Comparison of ENCODE assay signal across 18 mouse cellular contexts in genomic region chr5:149702770-149703169, GRCm38 (mm10). TPM values are rescaled to one million over a fixed set of nuclear protein-coding genes. Genes with fewer than 3 reads are reported as not detected.
DNase-seq lines count a peak whose midpoint lies in the region; ATAC-seq and TF ChIP-seq lines count a peak whose summit lies in the region.
"Had no signal": no experiment of that assay in that cellular context is flagged by ENCODE, and none has a peak within 500 bp of the region (broad histone marks: within the 10 kb centered on the region; RNA-seq: fewer than 3 reads in every experiment).

No protein-coding gene starts in this region.

- peaks cover 13% of the 10 kb centered on the region for H3K9me3 ChIP-seq in heart, embryonic 12.5 days (replicated peaks)
- H3K9me3 ChIP-seq in lung, embryonic 14.5 days (ENCODE audit: low read depth, low read length) = no peaks in the 10 kb centered on the region
- peaks cover 7% of the 10 kb centered on the region for H3K9me3 ChIP-seq in G1E (replicated peaks)
- H3K9me3 ChIP-seq: embryonic facial prominence, embryonic 13.5 days; stomach, embryonic 15.5 days had no signal

- no peak overlapping the region for H3K4me3 ChIP-seq in heart, adult 2 months
- H3K4me3 ChIP-seq in heart, embryonic 12.5 days = no peak overlapping the region
- H3K4me3 ChIP-seq in lung, embryonic 14.5 days (ENCODE audit: low read depth, low read length) = no peak overlapping the region
- H3K4me3 ChIP-seq in G1E (ENCODE audit: low read depth, low read length) = no peak overlapping the region
- H3K4me3 ChIP-seq: embryonic facial prominence, embryonic 13.5 days; forebrain, embryonic 12.5 days; heart, embryonic 13.5 days; liver, embryonic 13.5 days; stomach, embryonic 15.5 days had no signal

- H3K27me3 ChIP-seq in heart, adult 2 months (ENCODE audit: control insufficient read depth, insufficient read depth, low read length) = no peaks in the 10 kb centered on the region
- no peaks in the 10 kb centered on the region for H3K27me3 ChIP-seq in heart, embryonic 12.5 days (replicated peaks)
- H3K27me3 ChIP-seq in lung, embryonic 14.5 days (ENCODE audit: insufficient read depth, low read length) = no peaks in the 10 kb centered on the region
- H3K27me3 ChIP-seq in G1E (ENCODE audit: insufficient read depth, low read length) = no peaks in the 10 kb centered on the region
- H3K27me3 ChIP-seq: embryonic facial prominence, embryonic 13.5 days; forebrain, embryonic 12.5 days; heart, embryonic 13.5 days; liver, embryonic 13.5 days; stomach, embryonic 15.5 days had no signal

- TF ChIP-seq EP300 in heart, adult 2 months (IDR thresholded peaks at IDR 0.05; ENCODE audit: insufficient read depth, low read depth, low read length) = no peak

- H3K9ac ChIP-seq in heart, adult 2 months (ENCODE audit: low read depth, low read length) = no peak overlapping the region
- no peak overlapping the region for H3K9ac ChIP-seq in heart, embryonic 12.5 days
- no peak overlapping the region for H3K9ac ChIP-seq in lung, embryonic 14.5 days
- H3K9ac ChIP-seq: embryonic facial prominence, embryonic 13.5 days; forebrain, embryonic 12.5 days; heart, embryonic 13.5 days; hindbrain, embryonic 14.5 days; liver, embryonic 13.5 days; stomach, embryonic 15.5 days had no signal

- ATAC-seq in heart, embryonic 12.5 days (ENCODE audit: insufficient number of reproducible peaks, low FRiP score) = no peak
- no peak for ATAC-seq in lung, embryonic 14.5 days (ENCODE audit: insufficient read depth)
- ATAC-seq in G1E (ENCODE audit: extremely low read depth, insufficient number of reproducible peaks, low FRiP score, poor library complexity, severe bottlenecking) = no peak
- ATAC-seq: activated CD4-positive, CD25-positive, alpha-beta regulatory T cell, adult 4 months had no signal

- H3K79me2 ChIP-seq in heart, adult 2 months (replicated peaks; ENCODE audit: control insufficient read depth, insufficient read depth, low read length) = no peaks in the 10 kb centered on the region

- DNase-seq in heart, adult 2 months = no peak
- no peak for DNase-seq in lung, embryonic 14.5 days
- no peak for DNase-seq in lung, postnatal 14 days
- DNase-seq in G1E (ENCODE audit: low spot score) (no peak), adipocyte (ENCODE audit: low spot score) (no peak)
- peak; percentile 19 for DNase-seq in naive thymus-derived CD4-positive, alpha-beta T cell, adult 2 months (ENCODE audit: low read depth)
- DNase-seq in layer of hippocampus, adult 9-10 months (ENCODE audit: low spot score) = no peak
- DNase-seq: cerebellum, postnatal 36 days; gastrocnemius, postnatal 14 days; liver, embryonic 13.5 days; right cerebral cortex, postnatal 25 days had no signal

- no peaks in the 10 kb centered on the region for H3K4me1 ChIP-seq in heart, adult 2 months (ENCODE audit: control insufficient read depth, insufficient read depth, low read length)
- H3K4me1 ChIP-seq in heart, embryonic 12.5 days (replicated peaks) = no peaks in the 10 kb centered on the region
- no peaks in the 10 kb centered on the region for H3K4me1 ChIP-seq in lung, embryonic 14.5 days (ENCODE audit: insufficient read depth)
- H3K4me1 ChIP-seq in G1E (ENCODE audit: insufficient read depth, low read depth, low read length) = no peaks in the 10 kb centered on the region
- H3K4me1 ChIP-seq: embryonic facial prominence, embryonic 13.5 days; forebrain, embryonic 12.5 days; heart, embryonic 13.5 days; liver, embryonic 13.5 days; stomach, embryonic 15.5 days had no signal

- intact Hi-C loops in heart, adult 2 months (cut with DNase I) = no loop called here

- H3K4me2 ChIP-seq in heart, embryonic 12.5 days = no peak overlapping the region
- H3K4me2 ChIP-seq in lung, embryonic 14.5 days = no peak overlapping the region
- H3K4me2 ChIP-seq: embryonic facial prominence, embryonic 13.5 days; forebrain, embryonic 12.5 days; heart, embryonic 13.5 days; hindbrain, embryonic 14.5 days; liver, embryonic 13.5 days; stomach, embryonic 15.5 days had no signal

- no peak for TF ChIP-seq POLR2A in heart, adult 2 months (IDR thresholded peaks at IDR 0.05; ENCODE audit: insufficient read depth, low read depth, low read length)

- peak; percentile 49 for TF ChIP-seq CTCF in heart, adult 2 months (IDR thresholded peaks at IDR 0.05)
- TF ChIP-seq CTCF in lung, embryonic 14.5 days (IDR thresholded peaks at IDR 0.05; ENCODE audit: low read depth) = peak; percentile 43
- peak; percentile 55 for TF ChIP-seq CTCF in G1E (IDR thresholded peaks at IDR 0.05; ENCODE audit: low read depth, low read length)

- no peaks in the 10 kb centered on the region for H3K36me3 ChIP-seq in heart, adult 2 months (ENCODE audit: control insufficient read depth, insufficient read depth, low read length)
- H3K36me3 ChIP-seq in heart, embryonic 12.5 days = 0 out of 2 replicates have a peak, but pooled peaks cover 5% of the 10 kb centered on the region
- no peaks in the 10 kb centered on the region for H3K36me3 ChIP-seq in lung, embryonic 14.5 days (ENCODE audit: insufficient read depth)
- H3K36me3 ChIP-seq in G1E (replicated peaks) = peaks cover 38% of the 10 kb centered on the region

- no peak overlapping the region for H3K27ac ChIP-seq in heart, adult 2 months
- H3K27ac ChIP-seq in heart, embryonic 12.5 days (ENCODE audit: poor library complexity, severe bottlenecking) = no peak overlapping the region
- no peak overlapping the region for H3K27ac ChIP-seq in lung, embryonic 14.5 days (ENCODE audit: low read depth)
- H3K27ac ChIP-seq: embryonic facial prominence, embryonic 13.5 days; forebrain, embryonic 12.5 days; heart, embryonic 13.5 days; hindbrain, embryonic 14.5 days; liver, embryonic 13.5 days; stomach, embryonic 15.5 days had no signal

RNA-seq across cellular contexts. Expression of gene B3glct, which starts 24.7 kb away (rescaled TPM):
- total RNA-seq in heart, adult 2 months (2021) = 1 to 10 TPM; 4.9 to 6.4 TPM
- polyA plus RNA-seq in heart, adult 2 months (2012; rRNA removed) = 4.6 and 5.2 TPM in 2 replicates
- 12.0 and 13.9 TPM in 2 replicates for polyA plus RNA-seq in heart, embryonic 12.5 days (2016; fragmentation: Nextera tagmentation; extraction: Ambion mirVana)
- 19.1 and 19.2 TPM in 2 replicates for polyA plus RNA-seq in lung, embryonic 14.5 days (2014; fragmentation: Nextera tagmentation; extraction: Ambion mirVana)
- 15.4 and 18.1 TPM in 2 replicates for total RNA-seq in G1E (2014; fragmentation: Nextera tagmentation)
- 3.3 and 4.6 TPM in 2 replicates for total RNA-seq in G1E (2017)
- polyA plus RNA-seq in G1E (2012) = 3.6 and 5.2 TPM in 2 replicates
